Mouse (Mus musculus): ENCODE measurements around the gene Mrm2. TPM values are rescaled to one million over a fixed set of nuclear protein-coding genes. Genes with fewer than 3 reads are reported as not detected.

Gene Mrm2
- polyA plus RNA-seq, 1 experiment from 2014 or later: 14.7 TPM

- H3K9me3 ChIP-seq (replicated peaks): no peaks in the 10 kb centered on the region
- WGBS (ENCODE audit: insufficient replicate concordance): 85% methylated on average over 2 of the region's 2 CpGs
- no peaks in the 10 kb centered on the region for H3K4me1 ChIP-seq
- no peaks in the 10 kb centered on the region for H3K27me3 ChIP-seq (replicated peaks)
- no peak overlapping the region for H3K9ac ChIP-seq
- H3K4me2 ChIP-seq: no peak overlapping the region
- H3K4me3 ChIP-seq: no peak overlapping the region
- no peak overlapping the region for H3K27ac ChIP-seq
- no peak for ATAC-seq
- H3K36me3 ChIP-seq: peaks cover 95% of the 10 kb centered on the region
These were observed 42.5 kb downstream of the Mrm2 start for GRCm38 (mm10) chr5:140289161-140289560.

DNA sequence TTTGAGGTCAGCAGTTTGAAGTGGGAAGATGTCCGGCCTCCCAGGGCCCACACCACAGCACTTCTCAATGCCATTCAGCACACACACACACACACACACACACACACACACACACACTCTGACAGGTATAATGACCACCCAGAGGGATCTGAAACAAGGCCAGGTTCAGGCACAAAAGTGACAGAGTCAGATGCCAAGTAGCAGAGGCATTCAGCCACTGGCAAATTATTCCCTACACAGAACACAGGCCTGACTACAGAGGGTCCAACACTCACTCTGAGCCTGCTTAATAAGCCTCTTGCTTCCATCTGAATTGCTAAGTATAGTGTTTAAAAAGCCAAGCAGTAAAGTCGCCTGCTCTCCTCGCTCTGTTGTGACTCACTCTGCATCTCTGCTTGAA is 43.4 kb downstream of the Mrm2 start:
- 82% methylated on average over 3 of the region's 3 CpGs for WGBS (ENCODE audit: insufficient replicate concordance)
- no peaks in the 10 kb centered on the region for H3K4me1 ChIP-seq
- no peak overlapping the region for H3K9ac ChIP-seq
- no peak for ATAC-seq
- no peak overlapping the region for H3K4me3 ChIP-seq
- H3K27me3 ChIP-seq (replicated peaks): no peaks in the 10 kb centered on the region
- no peak overlapping the region for H3K27ac ChIP-seq
- H3K9me3 ChIP-seq (replicated peaks): no peaks in the 10 kb centered on the region
- H3K36me3 ChIP-seq: peaks cover 94% of the 10 kb centered on the region
- H3K4me2 ChIP-seq: no peak overlapping the region

- no peaks in the 10 kb centered on the region for H3K4me1 ChIP-seq
- H3K4me3 ChIP-seq: no peak overlapping the region
- H3K27me3 ChIP-seq (replicated peaks): no peaks in the 10 kb centered on the region
- no peak overlapping the region for H3K9ac ChIP-seq
- H3K9me3 ChIP-seq (replicated peaks): no peaks in the 10 kb centered on the region
- no peak overlapping the region for H3K4me2 ChIP-seq
- no peak for ATAC-seq
- 82% methylated on average over 2 of the region's 2 CpGs for WGBS (ENCODE audit: insufficient replicate concordance)
- H3K36me3 ChIP-seq: peaks cover 76% of the 10 kb centered on the region
- H3K27ac ChIP-seq: no peak overlapping the region
These were observed 46.9 kb downstream of the Mrm2 start for GRCm38 (mm10) chr5:140284761-140285160.

- Histone ChIP-seq H3K4me3 (no peak overlapping the region), H3K9me3 (replicated peaks) (no peaks in the 10 kb centered on the region), H3K4me2 (no peak overlapping the region), H3K27me3 (replicated peaks) (no peaks in the 10 kb centered on the region), H3K4me1 (no peaks in the 10 kb centered on the region), H3K27ac (no peak overlapping the region), H3K9ac (no peak overlapping the region), H3K36me3 (peaks cover 76% of the 10 kb centered on the region)
- ATAC-seq: no peak
- WGBS (ENCODE audit: insufficient replicate concordance): 87% methylated on average over 2 of the region's 2 CpGs
These were observed 47.7 kb downstream of the Mrm2 start for GRCm38 (mm10) chr5:140284011-140284410.

DNA sequence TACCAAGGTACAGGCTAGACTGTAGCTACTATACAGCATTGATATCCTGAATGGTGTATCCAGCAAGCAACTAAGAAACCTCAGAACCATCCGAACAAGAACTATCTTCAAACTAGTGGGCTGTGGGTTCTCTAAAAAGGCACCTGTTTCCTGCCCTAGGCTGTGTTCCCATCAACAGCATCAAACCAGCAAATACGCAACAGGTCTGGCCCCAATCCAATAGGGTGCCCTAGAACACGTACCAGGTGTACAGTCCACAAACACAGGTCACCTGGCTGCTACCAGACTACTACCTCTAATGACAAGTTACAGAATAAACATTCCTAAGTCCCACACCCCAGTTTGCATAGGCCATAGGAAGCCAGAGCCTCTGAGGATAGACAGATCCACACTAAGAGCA is 48.8 kb downstream of the Mrm2 start:
- 71% methylated on average over 3 of the region's 3 CpGs for WGBS (ENCODE audit: insufficient replicate concordance)
- Histone ChIP-seq H3K4me3 (no peak overlapping the region), H3K27ac (no peak overlapping the region), H3K9me3 (replicated peaks) (no peaks in the 10 kb centered on the region), H3K9ac (no peak overlapping the region), H3K27me3 (replicated peaks) (no peaks in the 10 kb centered on the region), H3K36me3 (peaks cover 76% of the 10 kb centered on the region), H3K4me1 (no peaks in the 10 kb centered on the region), H3K4me2 (no peak overlapping the region)
- ATAC-seq: no peak

DNA sequence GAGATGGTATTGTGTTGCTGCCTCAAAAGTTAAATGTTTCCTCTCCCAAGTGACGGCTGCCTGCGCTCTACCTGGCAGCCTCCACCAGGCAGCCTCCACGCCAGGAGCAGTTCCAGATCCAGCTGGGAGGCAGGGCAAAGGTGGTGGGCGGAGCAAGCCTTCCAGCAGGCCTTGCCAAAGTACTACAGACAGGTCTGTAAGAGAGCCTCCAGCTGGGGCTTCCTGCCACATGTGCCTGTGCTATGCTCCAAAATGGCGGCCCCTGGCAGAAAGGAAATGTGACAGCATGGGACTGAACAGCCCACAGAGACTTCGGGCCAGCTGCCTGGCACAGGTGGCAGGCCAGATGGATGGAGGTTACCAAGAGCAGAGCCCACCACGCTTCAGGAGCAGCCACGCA is 49.3 kb downstream of the Mrm2 start:
- Histone ChIP-seq H3K36me3 (peaks cover 77% of the 10 kb centered on the region), H3K27me3 (replicated peaks) (no peaks in the 10 kb centered on the region), H3K4me3 (no peak overlapping the region), H3K4me2 (no peak overlapping the region), H3K9me3 (replicated peaks) (no peaks in the 10 kb centered on the region), H3K4me1 (no peaks in the 10 kb centered on the region), H3K27ac (no peak overlapping the region), H3K9ac (no peak overlapping the region)
- no peak for ATAC-seq
- WGBS (ENCODE audit: insufficient replicate concordance): 86% methylated on average over 8 of the region's 8 CpGs

DNA sequence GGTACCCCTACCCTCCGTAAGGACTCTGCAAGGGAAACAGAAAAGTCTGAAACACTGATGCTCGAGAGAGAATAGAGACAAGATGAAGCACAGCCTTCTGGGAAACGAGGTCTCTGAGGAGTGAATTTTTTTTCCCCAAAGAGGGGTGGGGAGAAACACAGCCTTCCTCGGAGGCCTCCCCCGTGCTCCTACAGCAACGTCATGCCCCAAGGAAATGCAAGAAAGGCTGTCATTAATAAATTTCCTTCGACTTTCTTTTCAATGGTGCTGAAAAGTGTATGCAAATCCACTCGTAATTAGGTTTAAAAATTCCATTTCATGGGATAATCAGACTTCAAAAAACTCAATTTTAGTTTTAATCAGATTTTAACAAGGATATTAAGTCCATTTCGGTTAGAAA is 51.5 kb downstream of the Mrm2 start:
- Histone ChIP-seq H3K9me3 (replicated peaks) (no peaks in the 10 kb centered on the region), H3K27me3 (replicated peaks) (no peaks in the 10 kb centered on the region), H3K9ac (no peak overlapping the region), H3K36me3 (peaks cover 73% of the 10 kb centered on the region), H3K4me3 (no peak overlapping the region), H3K27ac (no peak overlapping the region), H3K4me1 (no peaks in the 10 kb centered on the region), H3K4me2 (no peak overlapping the region)
- 77% methylated on average over 9 of the region's 9 CpGs for WGBS (ENCODE audit: insufficient replicate concordance)
- ATAC-seq: no peak

Other genes with a start within 250 kb of the Mrm2 start
- gene Mad1l1, start 10.3 kb downstream of the Mrm2 start, polyA plus RNA-seq (2016; fragmentation: Nextera tagmentation; extraction: Ambion mirVana): 31.0 and 33.6 TPM in 2 replicates
- 34.6 and 36.3 TPM in 2 replicates for gene Nudt1, start 10.2 kb downstream of the Mrm2 start, polyA plus RNA-seq (2016; fragmentation: Nextera tagmentation; extraction: Ambion mirVana)
- 11.9 and 14.0 TPM in 2 replicates for gene Snx8, start 57.4 kb upstream of the Mrm2 start, polyA plus RNA-seq (2016; fragmentation: Nextera tagmentation; extraction: Ambion mirVana)
- 217 and 229 TPM in 2 replicates for gene Eif3b, start 87.4 kb upstream of the Mrm2 start, polyA plus RNA-seq (2016; fragmentation: Nextera tagmentation; extraction: Ambion mirVana)
- gene Gm4869, start 113.7 kb upstream of the Mrm2 start, polyA plus RNA-seq (2016; fragmentation: Nextera tagmentation; extraction: Ambion mirVana): not detected in 2 replicates
- 12.4 TPM in 2 replicates for gene Chst12, start 173.7 kb upstream of the Mrm2 start, polyA plus RNA-seq (2016; fragmentation: Nextera tagmentation; extraction: Ambion mirVana)
- 6.3 and 7.8 TPM in 2 replicates for gene Grifin, start 233.2 kb upstream of the Mrm2 start, polyA plus RNA-seq (2016; fragmentation: Nextera tagmentation; extraction: Ambion mirVana)

Measured in liver, embryonic 12.5 days (tissue).